Mouse (Mus musculus) heart, embryonic 13.5 days (tissue): Measurements from ENCODE around the gene Olfr63. TPM values are rescaled to one million over a fixed set of nuclear protein-coding genes. Genes with fewer than 3 reads are reported as not detected.
A peak's percentile ranks its signal among the peaks of the same experiment; 100 is the strongest.
"Not testable (repeated sequence)": the region's sequence is repeated elsewhere in the genome, so short reads cannot be mapped to it uniquely, and the experiment has no call there.

Experiments used
- ATAC-seq: fragments of 200-750 bp; cut with Nextera tagmentation; 2 replicates; pipeline ENCODE4 v1.8.0; 2017; ENCODE audit warnings: moderate TSS enrichment; ENCODE audit not compliant: insufficient number of reproducible peaks, low FRiP score, low TSS enrichment; ENCODE audit errors: extremely low read depth
- H3K27ac ChIP-seq: fragments of 300-500 bp; sonication (generic); replicated peaks from 2 replicates; pipeline ENCODE4 v1.5.1; 2015; ENCODE audit warnings: moderate library complexity, mild to moderate bottlenecking, inconsistent platforms
- H3K27me3 ChIP-seq: fragments of 300-500 bp; sonication (generic); replicated peaks from 2 replicates; pipeline ENCODE4 v1.6.1; 2015; ENCODE audit warnings: mild to moderate bottlenecking, inconsistent platforms
- H3K36me3 ChIP-seq: fragments of 300-500 bp; sonication (generic); 2 replicates; pipeline ENCODE4 v1.6.1; 2015; ENCODE audit warnings: mild to moderate bottlenecking, inconsistent platforms
- H3K4me1 ChIP-seq: fragments of 300-500 bp; sonication (generic); 2 replicates; pipeline ENCODE4 v1.6.1; 2015; ENCODE audit warnings: inconsistent platforms
- H3K4me2 ChIP-seq: fragments of 300-500 bp; sonication (generic); 2 replicates; pipeline ENCODE4 v1.6.1; 2015; ENCODE audit warnings: inconsistent platforms, mild to moderate bottlenecking, moderate library complexity
- H3K4me3 ChIP-seq: fragments of 300-500 bp; sonication (generic); 2 replicates; pipeline ENCODE4 v1.5.1; 2015; ENCODE audit warnings: moderate library complexity, mild to moderate bottlenecking, inconsistent platforms
- H3K9ac ChIP-seq: fragments of 300-500 bp; sonication (generic); 2 replicates; pipeline ENCODE4 v1.6.1; 2015; ENCODE audit warnings: inconsistent platforms, mild to moderate bottlenecking, moderate library complexity
- H3K9me3 ChIP-seq: fragments of 300-500 bp; sonication (generic); 2 replicates; pipeline ENCODE4 v1.6.1; 2016; ENCODE audit warnings: inconsistent platforms
- WGBS: fragments of 180-500 bp; shearing (Covaris S2); methylation state at CpG from one replicate; pipeline ENCODE4 v1.1.7; 2015; ENCODE audit warnings: mixed read lengths; 5-methylcytosine and 5-hydroxymethylcytosine counted together
- polyA plus RNA-seq: library from polyadenylated mRNA; unstranded; fragments of >200 nt; fragmentation: Nextera tagmentation; extraction: Ambion mirVana; gene quantifications from 2 replicates; pipeline ENCODE4 v1.2.1, GENCODE M21; 2015

Gene Olfr63
- polyA plus RNA-seq = 0.05 TPM in 1 of 2 replicates, not detected in the other

GRCm38 (mm10) chr17:33264376-33264775 is at the start of gene Olfr63:
Gene Olfr63, plus strand, starts transcription at chr17:33264676.
- ATAC-seq = no peak
- 76% methylated on average over 1 of the region's 1 CpGs for WGBS
- Histone ChIP-seq H3K27me3 (peaks cover 15% of the 10 kb centered on the region), H3K4me2 (no peak within 1 kb of the TSS), H3K27ac (no peak within 1 kb of the TSS), H3K9me3 (no peaks in the 10 kb centered on the region), H3K4me1 (no peaks in the 10 kb centered on the region), H3K9ac (no peak within 1 kb of the TSS), H3K36me3 (no peaks in the 10 kb centered on the region), H3K4me3 (no peak within 1 kb of the TSS)

GRCm38 (mm10) chr17:33221590-33221989 is 42.9 kb upstream of the Olfr63 start, which contains the start of gene Olfr1564:
Gene Olfr1564, minus strand, starts transcription at chr17:33221690.
- WGBS = 66% methylated on average over 2 of the region's 2 CpGs
- Histone ChIP-seq H3K4me1 (no peaks in the 10 kb centered on the region), H3K36me3 (no peaks in the 10 kb centered on the region), H3K4me2 (no peak within 1 kb of the TSS), H3K27ac (no peak within 1 kb of the TSS), H3K27me3 (no peaks in the 10 kb centered on the region), H3K9ac (no peak within 1 kb of the TSS), H3K4me3 (no peak within 1 kb of the TSS), H3K9me3 (peaks cover 14% of the 10 kb centered on the region; the same call in 1 of the 2 replicates)
- ATAC-seq = no peak

- not testable (repeated sequence) for ATAC-seq, H3K4me3 ChIP-seq, H3K9ac ChIP-seq, H3K4me2 ChIP-seq, H3K4me1 ChIP-seq, H3K27me3 ChIP-seq, H3K27ac ChIP-seq
- H3K36me3 ChIP-seq = peaks cover 30% of the 10 kb centered on the region
- WGBS = 90% methylated on average over 1 of the region's 1 CpGs
- H3K9me3 ChIP-seq = peaks cover 14% of the 10 kb centered on the region
Measured at GRCm38 (mm10) chr17:33236646-33237045, 27.8 kb upstream of the Olfr63 start.

- ATAC-seq = peak; percentile 77; the same call in 1 of the 2 replicates
- Histone ChIP-seq H3K4me2 (peak within 1 kb of the TSS; percentile 49), H3K4me3 (peak within 1 kb of the TSS; percentile 27)
- not testable (repeated sequence) for H3K4me1 ChIP-seq, H3K9ac ChIP-seq, H3K9me3 ChIP-seq, H3K36me3 ChIP-seq, H3K27me3 ChIP-seq, H3K27ac ChIP-seq
- 44% methylated on average over 1 of the region's 34 CpGs for whole genome bisulfite sequencing
Measured at GRCm38 (mm10) chr17:33254530-33255318, 9.8 kb upstream of the Olfr63 start, which contains the start of gene Zfp955a. Gene Zfp955a, minus strand, starts transcription at chr17:33255145.

- not testable (repeated sequence) for ATAC-seq, H3K4me2 ChIP-seq, H3K36me3 ChIP-seq, H3K27ac ChIP-seq, H3K4me1 ChIP-seq, H3K4me3 ChIP-seq, H3K27me3 ChIP-seq, H3K9me3 ChIP-seq, H3K9ac ChIP-seq
- no CpG with 5 or more reads among the region's 2 CpGs for WGBS
Measured at GRCm38 (mm10) chr17:33255319-33255657, 9.2 kb upstream of the Olfr63 start.

- Histone ChIP-seq H3K9me3 (no peaks in the 10 kb centered on the region), H3K36me3 (no peaks in the 10 kb centered on the region), H3K27ac (no peak overlapping the region), H3K27me3 (peaks cover 15% of the 10 kb centered on the region), H3K9ac (no peak overlapping the region), H3K4me3 (no peak overlapping the region), H3K4me2 (no peak overlapping the region), H3K4me1 (no peaks in the 10 kb centered on the region)
- no peak for ATAC-seq
- 77% methylated on average over 9 of the region's 9 CpGs for WGBS
Measured at GRCm38 (mm10) chr17:33268907-33269306, 4.4 kb downstream of the Olfr63 start.

- H3K27ac ChIP-seq, H3K9ac ChIP-seq, H3K9me3 ChIP-seq, H3K27me3 ChIP-seq, H3K4me1 ChIP-seq, H3K36me3 ChIP-seq: not testable (repeated sequence)
- no CpG with 5 or more reads among the region's 25 CpGs for WGBS
- peak; percentile 86 for ATAC-seq
- Histone ChIP-seq H3K4me2 (peak within 1 kb of the TSS; percentile 52), H3K4me3 (peak within 1 kb of the TSS; percentile 26)
Measured at GRCm38 (mm10) chr17:33289039-33289875, 24.8 kb downstream of the Olfr63 start, which contains the start of gene Zfp955b. Gene Zfp955b, plus strand, starts transcription at chr17:33289544.

- Histone ChIP-seq H3K4me3 (peak overlapping the region; percentile 26), H3K4me2 (peak overlapping the region; percentile 52; the same call in 1 of the 2 replicates)
- H3K27me3 ChIP-seq, H3K9ac ChIP-seq, H3K27ac ChIP-seq, H3K9me3 ChIP-seq, H3K4me1 ChIP-seq, H3K36me3 ChIP-seq, ATAC-seq: not testable (repeated sequence)
- no CpG with 5 or more reads among the region's 9 CpGs for WGBS
Measured at GRCm38 (mm10) chr17:33289876-33290149, 25.3 kb downstream of the Olfr63 start.

Other genes starting within 250 kb of the Olfr63 start
- gene Zfp763, start 231.3 kb upstream of the Olfr63 start, polyA plus RNA-seq = 5.5 and 6.3 TPM in 2 replicates
- not detected in 2 replicates for gene 4921501E09Rik, start 196.6 kb upstream of the Olfr63 start, polyA plus RNA-seq
- gene Zfp563, start 175.4 kb upstream of the Olfr63 start, polyA plus RNA-seq = 4.6 and 4.9 TPM in 2 replicates
- gene Morc2b, start 125.0 kb upstream of the Olfr63 start, polyA plus RNA-seq = 0.10 TPM in 1 of 2 replicates, not detected in the other
- gene Olfr55, start 96.2 kb upstream of the Olfr63 start, polyA plus RNA-seq = not detected in 2 replicates
- not detected in 2 replicates for gene Olfr239, start 73.4 kb upstream of the Olfr63 start, polyA plus RNA-seq
- gene Olfr1564, start 43.0 kb upstream of the Olfr63 start, polyA plus RNA-seq = 0.04 TPM in 1 of 2 replicates, not detected in the other
- 11.8 and 12.2 TPM in 2 replicates for gene Zfp955a, start 9.5 kb upstream of the Olfr63 start, polyA plus RNA-seq
- gene Zfp955b, start 24.9 kb downstream of the Olfr63 start, polyA plus RNA-seq = 8.1 and 8.6 TPM in 2 replicates
- gene Zfp81, start 94.2 kb downstream of the Olfr63 start, polyA plus RNA-seq = 4.6 and 5.9 TPM in 2 replicates
- gene Zfp101, start 130.0 kb downstream of the Olfr63 start, polyA plus RNA-seq = 7.1 and 7.5 TPM in 2 replicates
- gene Actl9, start 168.2 kb downstream of the Olfr63 start, polyA plus RNA-seq = not detected in 2 replicates